In genomic region chr6:31938216-31938814, GRCm38 (mm10) we compare ENCODE assay signal across 8 mouse cellular contexts.
A peak's percentile ranks its signal among the peaks of the same experiment; 100 is the strongest.
DNase-seq lines count a peak whose midpoint lies in the region; ATAC-seq and TF ChIP-seq lines count a peak whose summit lies in the region.

No protein-coding gene starts in this region.

- H3K36me3 ChIP-seq in G1E (replicated peaks), result no peaks in the 10 kb centered on the region
- H3K36me3 ChIP-seq in forebrain, postnatal 0 days (ENCODE audit: insufficient read depth), result no peaks in the 10 kb centered on the region
- H3K36me3 ChIP-seq in hindbrain, embryonic 10.5 days, result no peaks in the 10 kb centered on the region
- no peaks in the 10 kb centered on the region for H3K36me3 ChIP-seq in lung, postnatal 0 days (ENCODE audit: insufficient read depth, low read length)

- peak; percentile 38 for DNase-seq in G1E (ENCODE audit: low spot score)
- DNase-seq in cerebellum, adult 11 months, result peak; percentile 76
- DNase-seq in forebrain, postnatal 0 days, result peak; percentile 95
- peak; percentile 87 for DNase-seq in hindbrain, embryonic 10.5 days (ENCODE audit: low spot score)
- peak; percentile 77 for DNase-seq in layer of hippocampus, adult 9-11 months
- DNase-seq in lung, postnatal 0 days (ENCODE audit: low spot score), result peak; percentile 66
- DNase-seq in retina, adult 2 months (ENCODE audit: low read depth, low spot score), result peak; percentile 43
- DNase-seq in thymus, postnatal 25 days, result peak; percentile 69

- TF ChIP-seq EP300 in lung, postnatal 0 days (IDR thresholded peaks at IDR 0.05), result no peak

- no peaks in the 10 kb centered on the region for H3K9me3 ChIP-seq in G1E (replicated peaks)
- H3K9me3 ChIP-seq in forebrain, postnatal 0 days (ENCODE audit: low read length), result no peaks in the 10 kb centered on the region
- H3K9me3 ChIP-seq in hindbrain, embryonic 10.5 days, result no peaks in the 10 kb centered on the region
- no peaks in the 10 kb centered on the region for H3K9me3 ChIP-seq in lung, postnatal 0 days (ENCODE audit: low read length)

- H3K4me3 ChIP-seq in G1E (ENCODE audit: low read depth, low read length), result no peak overlapping the region
- peak overlapping the region; percentile 42 for H3K4me3 ChIP-seq in forebrain, postnatal 0 days (ENCODE audit: low read depth, low read length)
- peak overlapping the region; percentile 55 for H3K4me3 ChIP-seq in hindbrain, embryonic 10.5 days
- H3K4me3 ChIP-seq in lung, postnatal 0 days (ENCODE audit: low read depth, low read length), result peak overlapping the region; percentile 28

- H3K27me3 ChIP-seq in G1E (ENCODE audit: insufficient read depth, low read length), result peaks cover 4% of the 10 kb centered on the region; the same call in 1 of the 2 replicates
- H3K27me3 ChIP-seq in forebrain, postnatal 0 days (ENCODE audit: insufficient read depth, low read length), result no peaks in the 10 kb centered on the region
- H3K27me3 ChIP-seq in hindbrain, embryonic 10.5 days (ENCODE audit: insufficient read depth, poor library complexity, severe bottlenecking), result peaks cover 27% of the 10 kb centered on the region
- no peaks in the 10 kb centered on the region for H3K27me3 ChIP-seq in lung, postnatal 0 days (replicated peaks; ENCODE audit: insufficient read depth, low read length)

- no peaks in the 10 kb centered on the region for H3K4me1 ChIP-seq in G1E (ENCODE audit: insufficient read depth, low read depth, low read length)
- 0 out of 2 replicates have a peak, but pooled peaks cover 7% of the 10 kb centered on the region for H3K4me1 ChIP-seq in forebrain, postnatal 0 days (ENCODE audit: insufficient read depth)
- H3K4me1 ChIP-seq in hindbrain, embryonic 10.5 days (replicated peaks), result peaks cover 21% of the 10 kb centered on the region
- H3K4me1 ChIP-seq in lung, postnatal 0 days (ENCODE audit: insufficient read depth, low read depth, low read length), result peaks cover 4% of the 10 kb centered on the region; the same call in 1 of the 2 replicates

- 7% methylated on average over 20 of the region's 20 CpGs for WGBS in forebrain, postnatal 0 days
- 6% methylated on average over 20 of the region's 20 CpGs for WGBS in hindbrain, embryonic 10.5 days
- WGBS in lung, postnatal 0 days, result 6% methylated on average over 20 of the region's 20 CpGs

- peak; percentile 58; the same call in 1 of the 2 replicates for TF ChIP-seq CTCF in G1E (IDR thresholded peaks at IDR 0.05; ENCODE audit: low read depth, low read length)
- TF ChIP-seq CTCF in forebrain, postnatal 0 days (IDR thresholded peaks at IDR 0.05; ENCODE audit: low read depth), result peak; percentile 94
- peak; percentile 86 for TF ChIP-seq CTCF in lung, postnatal 0 days (IDR thresholded peaks at IDR 0.05)

- H3K27ac ChIP-seq in forebrain, postnatal 0 days (ENCODE audit: low read depth, low read length), result no peak overlapping the region
- peak overlapping the region; percentile 50 for H3K27ac ChIP-seq in hindbrain, embryonic 10.5 days
- no peak overlapping the region for H3K27ac ChIP-seq in lung, postnatal 0 days (ENCODE audit: low read length)

- peak overlapping the region; percentile 51 for H3K9ac ChIP-seq in forebrain, postnatal 0 days
- no peak overlapping the region for H3K9ac ChIP-seq in lung, postnatal 0 days (replicated peaks; ENCODE audit: low read depth)

- peak overlapping the region; percentile 76 for H3K4me2 ChIP-seq in forebrain, postnatal 0 days (ENCODE audit: low read depth)
- H3K4me2 ChIP-seq in lung, postnatal 0 days (replicated peaks; ENCODE audit: low read depth, low read length), result peak overlapping the region; percentile 63

- ATAC-seq in G1E (ENCODE audit: extremely low read depth, insufficient number of reproducible peaks, low FRiP score, poor library complexity, severe bottlenecking), result no peak; the same call in 1 of the 2 replicates
- ATAC-seq in forebrain, postnatal 0 days, result peak; percentile 82
- ATAC-seq in lung, postnatal 0 days, result peak; percentile 57

Comparison
In these comparisons a context has a peak if more than half of its experiments do, and no peak if none do; other contexts are left out.
1. DNase-seq: peak in every context shown above with its lines; median percentile 95 in forebrain, postnatal 0 days; 87 in hindbrain, embryonic 10.5 days; 77 in layer of hippocampus, adult 9-11 months; 76 in cerebellum, adult 11 months; 69 in thymus, postnatal 25 days; 66 in lung, postnatal 0 days; 43 in retina, adult 2 months; 38 in G1E.